Mouse (Mus musculus) brain, embryonic 14.5 days (tissue): ENCODE data around the gene Prr19.

ENCODE experiments used
- CTCF ChIP-seq: fragments of 200-500 bp; IDR thresholded peaks from 2 replicates; pipeline ENCODE4 v1.5.1; 2012; ENCODE audit warnings: inconsistent platforms, mild to moderate bottlenecking, moderate library complexity, borderline replicate concordance; ENCODE audit not compliant: insufficient read depth, insufficient read length; ENCODE audit errors: extremely low read depth
- POLR2A ChIP-seq: fragments of 200-500 bp; IDR thresholded peaks from 2 replicates; pipeline ENCODE4 v1.6.1; 2012; ENCODE audit warnings: mild to moderate bottlenecking, inconsistent platforms, borderline replicate concordance; ENCODE audit not compliant: poor library complexity, insufficient read depth, insufficient read length, severe bottlenecking; ENCODE audit errors: extremely low read depth

GRCm38 (mm10) chr7:25288721-25289120, 12.5 kb upstream of the Prr19 start:
- no peak for TF ChIP-seq CTCF
- no peak for TF ChIP-seq POLR2A
